Mouse (Mus musculus): ENCODE data around the gene Gm10024.
"Not testable (repeated sequence)": the region's sequence is repeated elsewhere in the genome, so short reads cannot be mapped to it uniquely, and the experiment has no call there.

Gm10024 gene

DNA sequence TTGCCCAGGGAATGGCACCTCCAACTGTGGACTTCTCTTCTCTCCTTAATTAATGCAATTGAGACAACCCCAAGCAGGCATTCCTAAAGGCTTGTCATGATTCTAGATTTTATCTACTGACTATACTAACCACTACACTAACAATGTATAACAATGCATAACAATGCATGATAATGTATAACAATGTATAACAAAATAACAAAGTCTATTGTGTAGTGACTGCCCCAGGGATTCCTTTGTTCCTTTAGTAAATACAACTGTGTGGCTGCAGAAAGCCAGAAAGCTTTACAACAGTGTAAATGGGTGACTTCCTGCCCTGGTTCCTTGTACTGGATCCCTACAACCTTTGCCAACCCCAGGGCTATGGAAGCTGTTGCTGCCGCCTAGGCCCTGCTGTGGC, 24.7 kb downstream of the Gm10024 start:
- DNase-seq (ENCODE audit: low spot score), result no peak

DNA sequence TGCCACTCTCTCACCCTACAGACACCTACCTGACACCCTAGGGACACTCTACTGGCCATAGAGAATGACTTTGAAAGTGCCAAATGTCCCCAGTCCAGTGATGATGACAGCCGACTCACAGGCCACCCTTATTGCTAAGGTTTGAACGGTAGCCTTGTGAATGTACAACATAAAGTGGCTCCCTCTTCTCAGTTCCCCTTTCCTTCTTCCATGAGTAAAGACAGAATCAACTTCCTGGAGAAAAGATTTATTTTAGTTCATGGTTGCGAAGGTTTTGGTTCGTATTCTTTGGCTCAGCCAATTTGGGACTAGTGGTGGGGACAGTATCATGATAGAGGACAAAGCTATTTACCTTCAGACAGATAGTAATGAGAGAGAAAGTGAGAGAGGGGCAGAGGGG, 27.7 kb downstream of the Gm10024 start:
- DNase-seq (ENCODE audit: low spot score), result no peak

GRCm38 (mm10) chr10:77741924-77742688, 30.8 kb downstream of the Gm10024 start, which contains the start of gene Gm18596:
Gene Gm18596, minus strand, starts transcription at chr10:77742638.
- DNase-seq (ENCODE audit: low spot score), result not testable (repeated sequence)

GRCm38 (mm10) chr10:77750686-77751085, 39.4 kb downstream of the Gm10024 start:
- DNase-seq (ENCODE audit: low spot score), result not testable (repeated sequence)

DNA sequence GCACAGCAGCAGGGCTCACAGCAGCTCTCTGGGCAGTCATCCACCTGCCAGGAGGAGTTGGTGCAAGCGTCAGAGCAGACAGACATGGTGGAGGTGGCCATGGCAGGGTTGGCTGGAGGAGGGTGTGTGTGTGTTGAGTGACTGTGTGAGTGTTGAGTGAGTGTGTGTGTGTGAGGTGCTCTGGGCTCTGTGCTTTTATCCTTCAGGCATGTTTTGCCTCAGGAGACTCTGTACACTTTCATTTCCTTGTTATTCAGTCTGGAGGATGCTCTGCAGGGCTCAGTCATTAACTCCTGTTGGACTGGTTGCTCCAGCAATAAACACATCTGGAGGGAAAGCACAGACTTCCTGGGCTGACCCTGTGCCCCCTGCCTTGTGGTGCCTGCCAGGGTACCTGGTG, 40.0 kb downstream of the Gm10024 start, which contains the start of gene Gm9736:
Gene Gm9736 (minus strand): TSS at position 101 of the 400 bp plus-strand sequence.
- not testable (repeated sequence) for DNase-seq (ENCODE audit: low spot score)

DNA sequence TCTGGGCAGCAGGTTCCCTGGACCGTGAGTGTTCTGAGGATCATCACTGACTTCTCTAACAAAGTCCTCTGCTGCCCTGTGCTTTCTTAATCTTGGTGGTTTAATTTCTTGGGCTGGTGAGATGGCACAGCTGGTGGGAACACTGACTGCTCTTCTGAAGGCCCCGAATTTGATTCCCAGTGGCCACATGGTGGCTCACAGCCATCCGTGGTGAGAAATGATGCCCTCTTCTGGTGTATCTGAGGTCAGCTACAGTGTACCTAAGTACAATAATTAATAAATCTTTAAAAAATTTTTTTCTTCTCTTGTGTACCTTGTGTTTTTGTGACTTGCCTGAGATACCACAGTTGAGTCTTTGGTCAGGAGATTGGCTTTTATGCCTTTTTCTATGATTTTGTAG, 41.1 kb downstream of the Gm10024 start:
- DNase-seq (ENCODE audit: low spot score), result not testable (repeated sequence)

DNA sequence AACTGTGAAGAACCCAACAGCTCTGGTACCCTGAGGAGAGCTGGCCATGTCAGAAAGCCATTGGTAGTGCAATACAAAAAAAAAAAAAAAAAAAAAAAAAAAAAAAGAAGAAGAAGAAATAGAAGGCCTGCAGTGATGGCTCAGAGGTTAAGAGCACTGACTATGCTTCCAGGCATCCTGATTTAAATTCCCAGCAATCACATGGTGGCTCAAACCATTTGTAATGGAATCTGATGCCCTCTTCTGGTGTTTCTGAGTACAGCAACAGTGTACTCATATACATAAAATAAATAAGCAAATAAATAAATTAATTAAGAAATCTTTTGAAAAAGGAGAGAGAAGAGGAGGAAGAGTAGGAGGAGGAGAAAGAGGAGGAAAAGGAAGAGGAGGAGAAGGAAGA, 42.2 kb downstream of the Gm10024 start:
- DNase-seq (ENCODE audit: low spot score), result no peak

DNA sequence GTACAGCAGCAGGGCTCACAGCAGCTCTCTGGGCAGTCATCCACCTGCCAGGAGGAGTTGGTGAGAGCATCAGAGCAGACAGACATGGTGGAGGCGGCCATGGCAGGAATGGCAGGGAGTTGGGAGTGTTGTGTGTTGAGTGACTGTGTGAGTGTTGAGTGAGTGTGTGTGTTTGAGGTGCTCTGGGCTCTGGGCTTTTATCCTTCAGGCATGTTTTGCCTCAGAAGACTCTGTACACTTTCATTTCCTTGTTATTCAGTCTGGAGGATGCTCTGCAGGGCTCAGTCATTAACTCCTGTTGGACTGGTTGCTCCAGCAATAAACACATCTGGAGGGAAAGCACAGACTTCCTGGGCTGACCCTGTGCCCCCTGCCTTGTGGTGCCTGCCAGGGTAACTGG, 48.3 kb downstream of the Gm10024 start, which contains the start of gene Gm3233:
Gene Gm3233 (minus strand): TSS at position 101 of the 400 bp plus-strand sequence.
- DNase-seq (ENCODE audit: low spot score), result not testable (repeated sequence)
